18 mouse cellular contexts compared by ENCODE assay signal in the genomic region with DNA sequence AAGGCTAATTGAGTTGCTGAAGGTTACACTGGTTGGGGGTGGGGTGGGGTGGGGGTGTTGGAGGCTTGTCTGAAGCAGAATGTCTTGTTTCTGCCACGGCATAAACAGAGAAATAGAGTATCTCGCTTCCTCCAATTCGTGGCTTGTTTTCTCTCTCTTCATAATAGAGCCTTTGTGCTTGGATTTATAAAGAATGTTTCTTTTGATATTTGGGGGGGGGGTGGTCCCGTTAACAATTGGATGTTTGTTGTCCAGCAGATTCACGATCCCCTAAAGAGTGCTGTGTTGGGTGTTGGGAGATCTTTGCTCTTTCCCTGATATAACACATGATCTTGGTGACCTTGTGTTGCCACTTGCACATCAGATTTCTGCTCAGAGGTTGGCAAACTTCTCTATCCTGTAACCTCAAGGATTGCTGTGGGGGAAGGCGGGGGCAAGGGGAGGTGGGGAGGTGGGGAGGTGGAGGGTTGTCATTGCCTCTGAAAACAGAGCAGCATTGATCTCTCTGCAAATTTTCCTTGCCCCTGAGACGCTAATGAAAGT.
DNase-seq lines count a peak whose midpoint lies in the region; ATAC-seq and TF ChIP-seq lines count a peak whose summit lies in the region.
"Had no signal": no experiment of that assay in that cellular context is flagged by ENCODE, and none has a peak within 500 bp of the region (broad histone marks: within the 10 kb centered on the region; RNA-seq: fewer than 3 reads in every experiment).

No protein-coding gene starts in this region.

- H3K36me3 ChIP-seq in embryonic facial prominence, embryonic 14.5 days (ENCODE audit: control insufficient read depth, insufficient read depth, low read length) = no peaks in the 10 kb centered on the region
- H3K36me3 ChIP-seq: forebrain, embryonic 15.5 days; heart, embryonic 10.5 days; hindbrain, embryonic 12.5 days had no signal

- H3K9me3 ChIP-seq in embryonic facial prominence, embryonic 14.5 days (ENCODE audit: control insufficient read depth, low read length) = no peaks in the 10 kb centered on the region
- H3K9me3 ChIP-seq: forebrain, embryonic 15.5 days; heart, embryonic 10.5 days; hindbrain, embryonic 12.5 days had no signal

- peak overlapping the region; percentile 63; the same call in 1 of the 2 replicates for H3K27ac ChIP-seq in layer of hippocampus, adult 2 months
- peak overlapping the region; percentile 41; the same call in 1 of the 2 replicates for H3K27ac ChIP-seq in embryonic facial prominence, embryonic 14.5 days (replicated peaks; ENCODE audit: low read depth, low read length)
- H3K27ac ChIP-seq: forebrain, embryonic 15.5 days; heart, embryonic 10.5 days; hindbrain, embryonic 12.5 days had no signal

- DNase-seq in layer of hippocampus, adult 2 months (ENCODE audit: low spot score in 2 of 2) = no peak
- DNase-seq in layer of hippocampus, postnatal 25 days (ENCODE audit: extremely low spot score in 1 of 2, low spot score in 1 of 2) = no peak
- peak; percentile 58 for DNase-seq in retina, postnatal 1 day
- DNase-seq in retina, embryonic 14.5 days (ENCODE audit: low spot score) = no peak
- DNase-seq in embryonic facial prominence, embryonic 14.5 days (ENCODE audit: low spot score) = peak; percentile 6
- DNase-seq in frontal cortex, postnatal 25 days (ENCODE audit: low spot score in 2 of 2) = no peak
- DNase-seq: adrenal gland, adult 8-10 months; adrenal gland, postnatal 36 days; cerebellum, adult 11 months; cerebellum, adult 8-10 months; cerebellum, postnatal 14 days; gastrocnemius, postnatal 10 days; heart, adult 18-20 months; heart, postnatal 10 days; heart, postnatal 4 days had no signal

- H3K27me3 ChIP-seq in embryonic facial prominence, embryonic 14.5 days (replicated peaks; ENCODE audit: control insufficient read depth, insufficient read depth, low read length) = no peaks in the 10 kb centered on the region
- H3K27me3 ChIP-seq: forebrain, embryonic 15.5 days; hindbrain, embryonic 12.5 days had no signal

- TF ChIP-seq CTCF in layer of hippocampus, adult 2 months (conservative IDR thresholded peaks at IDR 0.05) = no peak

- no peak for ATAC-seq in embryonic facial prominence, embryonic 14.5 days (ENCODE audit: low read depth)
- ATAC-seq: forebrain, embryonic 15.5 days had no signal

- H3K9ac ChIP-seq in embryonic facial prominence, embryonic 14.5 days (ENCODE audit: low read depth, low read length) = no peak overlapping the region
- H3K9ac ChIP-seq: forebrain, embryonic 15.5 days; hindbrain, embryonic 12.5 days had no signal

- H3K4me2 ChIP-seq in embryonic facial prominence, embryonic 14.5 days (ENCODE audit: low read depth, low read length) = no peak overlapping the region
- H3K4me2 ChIP-seq: forebrain, embryonic 15.5 days; hindbrain, embryonic 12.5 days had no signal

- no peak overlapping the region for H3K4me3 ChIP-seq in layer of hippocampus, adult 2 months
- H3K4me3 ChIP-seq in embryonic facial prominence, embryonic 14.5 days (ENCODE audit: low read depth, low read length) = no peak overlapping the region
- H3K4me3 ChIP-seq: forebrain, embryonic 15.5 days; heart, embryonic 10.5 days; hindbrain, embryonic 12.5 days had no signal

- 20% methylated on average over 7 of the region's 7 CpGs for WGBS in embryonic facial prominence, embryonic 14.5 days

- peaks cover 63% of the 10 kb centered on the region for H3K4me1 ChIP-seq in embryonic facial prominence, embryonic 14.5 days (ENCODE audit: control insufficient read depth, insufficient read depth, low read length)

Comparison
In these comparisons a context has a peak if more than half of its experiments do, and no peak if none do; other contexts are left out.
1. DNase-seq: peak in retina, postnatal 1 day (single experiment) and embryonic facial prominence, embryonic 14.5 days (single experiment); none in layer of hippocampus, adult 2 months (0 of 2), layer of hippocampus, postnatal 25 days (0 of 2), retina, embryonic 14.5 days (single experiment) and frontal cortex, postnatal 25 days (0 of 2).